Mouse (Mus musculus) embryonic facial prominence, embryonic 13.5 days (tissue): ENCODE measurements around the gene Ppcdc. TPM values are rescaled to one million over a fixed set of nuclear protein-coding genes. Genes with fewer than 3 reads are reported as not detected.

Experiments used
- ATAC-seq: fragments of 200-750 bp; cut with Nextera tagmentation; 2 replicates; pipeline ENCODE4 v1.8.0; 2017; ENCODE audit warnings: low read depth; ENCODE audit not compliant: insufficient number of reproducible peaks, insufficient read depth, low FRiP score, low TSS enrichment
- H3K27ac ChIP-seq: fragments of 300-500 bp; sonication (generic); 2 replicates; pipeline ENCODE4 v1.5.1; 2015; ENCODE audit warnings: moderate library complexity, mild to moderate bottlenecking, inconsistent platforms
- H3K27me3 ChIP-seq: fragments of 300-500 bp; sonication (generic); 2 replicates; pipeline ENCODE4 v1.6.1; 2015; ENCODE audit warnings: mild to moderate bottlenecking, inconsistent platforms
- H3K36me3 ChIP-seq: fragments of 300-500 bp; sonication (generic); 2 replicates; pipeline ENCODE4 v1.6.1; 2015; ENCODE audit warnings: mild to moderate bottlenecking, inconsistent platforms
- H3K4me1 ChIP-seq: fragments of 300-500 bp; sonication (generic); 2 replicates; pipeline ENCODE4 v1.6.1; 2015; ENCODE audit warnings: inconsistent platforms
- H3K4me2 ChIP-seq: fragments of 300-500 bp; sonication (generic); 2 replicates; pipeline ENCODE4 v1.6.1; 2015; ENCODE audit warnings: moderate library complexity, mild to moderate bottlenecking, inconsistent platforms
- H3K4me3 ChIP-seq: fragments of 300-500 bp; sonication (generic); 2 replicates; pipeline ENCODE4 v1.5.1; 2015; ENCODE audit warnings: mild to moderate bottlenecking, inconsistent platforms
- H3K9ac ChIP-seq: fragments of 300-500 bp; sonication (generic); 2 replicates; pipeline ENCODE4 v1.6.1; 2015; ENCODE audit warnings: mild to moderate bottlenecking, inconsistent platforms
- H3K9me3 ChIP-seq: fragments of 300-500 bp; sonication (generic); 2 replicates; pipeline ENCODE4 v1.6.1; 2016; ENCODE audit warnings: inconsistent platforms
- WGBS: fragments of 180-500 bp; shearing (Covaris S2); methylation state at CpG from one replicate; pipeline ENCODE4 v1.1.7; 2015; ENCODE audit warnings: mixed read lengths; 5-methylcytosine and 5-hydroxymethylcytosine counted together
- polyA plus RNA-seq: library from polyadenylated mRNA; unstranded; fragments of >200 nt; fragmentation: Nextera tagmentation; extraction: Ambion mirVana; gene quantifications from 2 replicates; pipeline ENCODE4 v1.2.1, GENCODE M21; 2015

Ppcdc gene
- polyA plus RNA-seq, 1 experiment from 2014 or later, result 30.0 TPM

DNA sequence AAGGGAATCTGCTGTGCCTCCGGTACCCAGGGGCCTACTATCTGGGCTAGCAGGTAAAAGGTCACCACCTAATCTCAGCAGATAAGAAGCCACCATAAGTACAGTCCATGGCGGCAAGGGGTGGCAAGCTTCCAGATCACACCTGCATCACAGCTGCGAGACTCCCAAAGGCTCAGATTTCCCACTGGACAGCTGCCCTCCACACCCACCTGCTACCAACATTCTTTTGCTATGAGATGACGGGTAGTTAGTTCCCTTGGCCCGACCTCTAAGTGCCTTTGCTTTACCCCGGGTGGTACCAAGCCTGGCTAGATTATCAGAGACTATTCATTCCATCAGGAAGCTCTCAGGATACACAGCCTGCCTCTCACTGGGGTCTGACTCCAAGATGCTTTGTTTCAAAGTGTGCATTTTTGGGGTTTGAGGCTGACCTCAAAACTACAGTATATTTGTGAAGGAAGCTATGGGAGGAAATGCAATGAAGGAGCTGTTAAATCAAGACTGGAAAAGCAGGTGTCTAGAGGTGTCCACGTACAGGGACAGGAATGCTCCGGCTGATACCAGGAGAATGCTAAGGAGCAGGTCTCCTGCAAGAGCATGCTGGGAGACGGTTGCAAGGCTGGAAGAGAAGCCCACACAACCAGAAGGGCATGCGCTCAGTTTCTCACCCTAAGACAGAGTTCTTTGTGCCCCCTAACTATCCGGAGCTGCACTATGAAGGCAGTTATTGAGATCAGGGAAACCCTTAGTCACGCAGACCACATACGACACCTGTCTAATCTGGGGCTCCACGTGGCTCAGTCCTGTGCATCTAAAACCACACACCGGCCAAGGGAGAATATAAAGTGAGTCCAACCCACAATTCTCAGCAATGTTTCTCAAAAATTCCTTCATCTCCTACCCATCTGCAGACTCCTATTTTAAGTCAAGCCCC lies 37.3 kb downstream of the Ppcdc start:
- peaks cover 11% of the 10 kb centered on the region for H3K9me3 ChIP-seq
- H3K4me2 ChIP-seq, result no peak overlapping the region
- no peak overlapping the region for H3K9ac ChIP-seq
- H3K4me1 ChIP-seq, result no peaks in the 10 kb centered on the region
- H3K4me3 ChIP-seq, result no peak overlapping the region
- ATAC-seq, result no peak
- no peaks in the 10 kb centered on the region for H3K27me3 ChIP-seq
- WGBS, result 84% methylated on average over 15 of the region's 15 CpGs
- no peak overlapping the region for H3K27ac ChIP-seq
- no peaks in the 10 kb centered on the region for H3K36me3 ChIP-seq

DNA sequence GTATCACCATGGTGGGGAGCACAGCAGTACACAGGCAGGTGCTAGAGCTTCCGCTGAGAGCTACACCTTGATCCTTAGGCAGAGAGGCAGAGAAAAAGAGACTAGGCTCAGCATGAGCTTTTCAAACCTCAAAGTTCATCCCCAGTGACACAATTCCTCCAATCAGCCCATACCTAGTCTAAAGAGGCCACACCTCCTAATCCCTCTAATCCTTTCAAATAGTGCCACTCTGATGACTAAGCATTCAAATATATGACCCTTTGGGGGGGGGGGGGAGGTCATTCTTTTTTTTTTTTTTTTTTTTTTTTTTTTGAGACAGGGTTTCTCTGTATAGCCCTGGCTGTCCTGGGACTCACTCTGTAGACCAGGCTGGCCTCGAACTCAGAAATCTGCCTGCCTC lies 41.2 kb downstream of the Ppcdc start:
- Histone ChIP-seq H3K4me2 (no peak overlapping the region), H3K27me3 (no peaks in the 10 kb centered on the region), H3K27ac (no peak overlapping the region), H3K9me3 (peaks cover 11% of the 10 kb centered on the region), H3K36me3 (no peaks in the 10 kb centered on the region), H3K9ac (no peak overlapping the region), H3K4me1 (no peaks in the 10 kb centered on the region), H3K4me3 (no peak overlapping the region)
- no peak for ATAC-seq
- 97% methylated on average over 2 of the region's 2 CpGs for WGBS

DNA sequence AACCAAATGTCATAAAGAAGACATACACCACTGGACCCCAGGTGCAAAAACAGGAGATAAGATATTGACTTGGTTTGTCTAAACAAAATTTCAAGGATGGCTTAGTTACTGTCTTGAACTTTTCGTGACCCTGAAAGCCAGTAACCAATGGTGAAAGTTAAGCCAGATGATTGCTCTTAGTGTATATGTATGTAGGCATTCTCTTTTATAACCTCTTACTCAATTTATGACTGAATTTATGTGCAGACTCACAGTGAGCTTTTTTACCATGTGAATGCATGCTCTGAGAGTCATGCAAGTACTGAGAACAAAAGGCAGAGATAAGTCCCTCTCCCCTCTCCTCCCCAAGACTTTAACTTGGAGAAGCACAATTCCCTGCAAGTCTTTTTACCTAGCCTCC lies 47.0 kb downstream of the Ppcdc start:
- Histone ChIP-seq H3K36me3 (no peaks in the 10 kb centered on the region), H3K4me1 (no peaks in the 10 kb centered on the region), H3K9me3 (no peaks in the 10 kb centered on the region), H3K27ac (no peak overlapping the region), H3K9ac (no peak overlapping the region), H3K4me3 (no peak overlapping the region), H3K27me3 (no peaks in the 10 kb centered on the region), H3K4me2 (no peak overlapping the region)
- ATAC-seq, result no peak
- WGBS, result 79% methylated on average over 1 of the region's 1 CpGs

DNA sequence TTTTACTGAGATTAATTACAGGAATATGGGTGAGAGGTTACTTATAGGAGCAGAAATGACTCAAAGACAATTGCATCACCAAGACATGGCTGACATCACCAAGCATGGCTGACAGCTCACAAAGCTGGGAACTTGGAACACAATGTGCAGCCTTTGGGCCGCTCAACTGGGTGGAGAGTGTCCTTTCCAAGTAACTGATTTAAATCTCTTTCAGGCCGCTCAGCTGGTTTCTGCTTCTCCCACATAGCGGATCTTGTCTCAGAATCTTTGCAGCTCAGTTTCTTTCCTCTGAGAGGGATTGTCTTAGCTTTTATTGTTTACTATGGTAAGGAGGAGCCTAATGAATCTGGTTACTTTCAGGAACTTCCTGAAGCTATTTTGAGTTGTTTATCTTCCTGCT lies 49.1 kb downstream of the Ppcdc start:
- no peaks in the 10 kb centered on the region for H3K36me3 ChIP-seq
- H3K9me3 ChIP-seq, result no peaks in the 10 kb centered on the region
- no peak overlapping the region for H3K9ac ChIP-seq
- ATAC-seq, result no peak
- no peaks in the 10 kb centered on the region for H3K27me3 ChIP-seq
- WGBS, result 78% methylated on average over 3 of the region's 3 CpGs
- H3K4me2 ChIP-seq, result no peak overlapping the region
- no peak overlapping the region for H3K27ac ChIP-seq
- no peaks in the 10 kb centered on the region for H3K4me1 ChIP-seq
- no peak overlapping the region for H3K4me3 ChIP-seq

DNA sequence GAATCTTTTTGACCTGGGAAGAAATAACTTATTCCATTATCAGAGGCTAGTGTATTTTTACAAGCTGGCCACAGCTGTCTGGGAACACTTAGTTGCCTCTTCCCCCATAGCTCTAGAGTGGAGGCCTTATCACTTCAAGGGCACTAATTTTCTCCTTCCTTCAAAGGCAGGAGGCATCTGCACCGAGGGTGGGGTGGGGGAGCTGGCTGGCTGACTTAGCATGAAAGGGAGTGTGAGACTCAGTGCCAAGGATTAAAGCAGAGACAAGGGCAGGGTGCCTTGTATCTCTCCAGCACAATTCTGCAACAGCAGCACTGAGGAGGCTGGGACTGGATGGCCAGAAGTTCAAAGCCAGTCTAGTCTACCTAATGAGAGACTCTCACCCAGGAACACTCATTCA lies 50.8 kb downstream of the Ppcdc start:
- Histone ChIP-seq H3K9me3 (no peaks in the 10 kb centered on the region), H3K27ac (no peak overlapping the region), H3K9ac (no peak overlapping the region), H3K36me3 (no peaks in the 10 kb centered on the region), H3K4me3 (no peak overlapping the region), H3K27me3 (no peaks in the 10 kb centered on the region), H3K4me2 (no peak overlapping the region), H3K4me1 (no peaks in the 10 kb centered on the region)
- no peak for ATAC-seq
- 13% methylated on average over 1 of the region's 1 CpGs for WGBS

DNA sequence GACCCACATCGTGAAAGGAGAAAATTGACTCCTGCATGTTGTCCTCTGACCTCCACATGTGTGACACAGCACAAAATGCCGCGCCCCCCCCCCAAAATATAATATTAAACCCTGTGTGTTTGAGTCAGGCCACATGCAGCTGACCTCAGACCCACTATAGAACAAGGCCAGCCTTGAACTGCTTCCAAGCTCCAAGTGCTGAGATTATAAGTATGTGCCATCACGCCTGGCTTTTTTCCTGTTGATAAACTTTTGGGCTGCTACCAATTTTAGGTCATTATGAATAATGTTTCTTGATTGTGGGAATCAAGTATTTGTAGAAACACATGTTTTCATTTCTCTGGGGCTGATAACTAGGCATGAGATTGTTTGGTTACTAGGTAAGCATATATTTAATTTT lies 53.0 kb downstream of the Ppcdc start:
- Histone ChIP-seq H3K27me3 (no peaks in the 10 kb centered on the region), H3K36me3 (no peaks in the 10 kb centered on the region), H3K27ac (no peak overlapping the region), H3K4me3 (no peak overlapping the region), H3K9me3 (no peaks in the 10 kb centered on the region), H3K9ac (no peak overlapping the region), H3K4me2 (no peak overlapping the region), H3K4me1 (no peaks in the 10 kb centered on the region)
- ATAC-seq, result no peak
- 68% methylated on average over 4 of the region's 4 CpGs for WGBS

DNA sequence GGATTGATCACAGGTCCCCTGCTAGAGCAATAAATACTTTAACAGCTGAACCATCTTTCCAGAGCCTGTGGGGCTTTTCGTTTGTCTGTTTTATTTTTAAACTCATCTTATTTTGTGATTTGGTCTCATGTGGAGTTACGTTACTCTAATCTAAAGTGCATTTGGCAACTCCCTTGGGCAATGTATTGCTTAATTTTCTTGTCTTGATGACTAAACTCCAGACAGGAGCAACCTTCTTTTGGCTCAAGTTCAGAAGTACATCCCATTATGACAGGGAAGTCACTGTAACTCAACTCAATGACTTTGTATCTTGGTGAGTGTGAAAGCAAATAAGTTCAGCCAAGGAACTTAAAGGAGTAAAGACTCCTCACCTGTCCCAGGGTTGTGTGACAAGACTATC lies 55.3 kb downstream of the Ppcdc start:
- H3K27ac ChIP-seq, result no peak overlapping the region
- ATAC-seq, result no peak
- no peaks in the 10 kb centered on the region for H3K36me3 ChIP-seq
- H3K27me3 ChIP-seq, result no peaks in the 10 kb centered on the region
- 66% methylated on average over 2 of the region's 2 CpGs for whole genome bisulfite sequencing
- H3K4me1 ChIP-seq, result no peaks in the 10 kb centered on the region
- H3K9me3 ChIP-seq, result no peaks in the 10 kb centered on the region
- H3K9ac ChIP-seq, result no peak overlapping the region
- H3K4me2 ChIP-seq, result no peak overlapping the region
- no peak overlapping the region for H3K4me3 ChIP-seq

DNA sequence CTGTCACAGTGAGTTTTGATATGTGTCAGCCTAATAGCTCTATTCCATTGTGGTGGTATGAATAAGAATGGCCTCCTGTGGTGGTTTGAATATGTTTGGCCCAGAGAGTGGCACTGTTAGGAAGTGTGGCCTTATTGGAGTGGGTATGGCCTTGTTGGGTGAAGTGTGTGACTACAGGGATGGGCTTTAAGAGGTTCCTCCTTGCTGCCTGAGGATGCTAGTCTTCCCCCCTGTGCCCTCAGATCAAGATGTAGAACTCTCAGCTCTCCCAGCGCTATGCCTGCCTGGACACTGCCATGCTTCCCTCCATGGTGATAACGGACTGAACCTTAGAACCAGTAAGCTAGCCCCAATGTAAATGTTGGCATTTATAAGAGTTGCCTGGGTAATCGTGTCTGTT lies 78.9 kb downstream of the Ppcdc start:
- no peak for ATAC-seq
- H3K9me3 ChIP-seq, result no peaks in the 10 kb centered on the region
- H3K27me3 ChIP-seq, result no peaks in the 10 kb centered on the region
- peaks cover under 1% of the 10 kb centered on the region; the same call in 1 of the 2 replicates for H3K4me1 ChIP-seq
- no peak overlapping the region for H3K9ac ChIP-seq
- no peak overlapping the region for H3K4me3 ChIP-seq
- H3K36me3 ChIP-seq, result no peaks in the 10 kb centered on the region
- H3K4me2 ChIP-seq, result no peak overlapping the region
- no peak overlapping the region for H3K27ac ChIP-seq
- 88% methylated on average over 3 of the region's 3 CpGs for WGBS

DNA sequence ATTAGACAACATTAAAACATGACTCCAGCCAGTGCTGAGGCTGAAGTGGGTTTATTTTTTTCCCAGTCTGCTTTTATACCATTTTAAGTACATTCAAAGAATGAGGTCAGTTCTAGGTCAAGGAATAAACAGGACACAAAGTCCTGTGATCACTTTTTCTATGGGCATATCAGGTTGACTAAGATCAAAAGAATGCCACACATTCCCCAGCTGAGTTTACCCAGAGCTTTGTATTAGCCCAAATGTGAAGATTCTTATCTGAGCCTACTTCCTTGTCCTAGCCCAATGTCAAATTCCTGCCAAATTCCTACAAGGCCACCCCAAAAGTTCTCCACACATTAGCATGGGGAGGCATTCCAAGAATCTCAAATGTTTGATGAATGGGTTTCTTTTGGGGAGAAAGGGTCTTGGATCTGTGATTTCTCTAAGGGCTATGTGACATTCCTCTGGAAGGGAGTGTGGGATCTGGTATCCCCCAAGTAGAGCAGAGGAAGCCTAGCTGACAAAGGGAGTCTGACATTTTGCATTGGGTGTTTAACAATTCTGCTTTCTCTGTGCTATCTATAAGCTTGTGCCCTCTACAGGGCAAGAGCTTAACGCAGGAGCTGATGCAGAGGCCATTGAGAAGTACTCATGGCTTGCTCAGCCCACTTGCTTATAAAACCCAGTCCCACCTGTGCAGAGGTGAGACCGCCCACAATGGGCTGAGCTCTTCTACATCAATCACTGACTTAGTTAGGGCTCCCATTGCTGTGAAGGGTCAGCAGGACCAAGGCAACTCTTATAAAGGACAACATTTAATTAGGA lies 85.3 kb downstream of the Ppcdc start:
- Histone ChIP-seq H3K4me3 (no peak overlapping the region), H3K9ac (no peak overlapping the region), H3K4me1 (0 out of 2 replicates have a peak, but pooled peaks cover 8% of the 10 kb centered on the region), H3K9me3 (no peaks in the 10 kb centered on the region), H3K27ac (no peak overlapping the region), H3K27me3 (no peaks in the 10 kb centered on the region), H3K4me2 (no peak overlapping the region), H3K36me3 (no peaks in the 10 kb centered on the region)
- ATAC-seq, result no peak
- WGBS, result 66% methylated on average over 2 of the region's 2 CpGs

DNA sequence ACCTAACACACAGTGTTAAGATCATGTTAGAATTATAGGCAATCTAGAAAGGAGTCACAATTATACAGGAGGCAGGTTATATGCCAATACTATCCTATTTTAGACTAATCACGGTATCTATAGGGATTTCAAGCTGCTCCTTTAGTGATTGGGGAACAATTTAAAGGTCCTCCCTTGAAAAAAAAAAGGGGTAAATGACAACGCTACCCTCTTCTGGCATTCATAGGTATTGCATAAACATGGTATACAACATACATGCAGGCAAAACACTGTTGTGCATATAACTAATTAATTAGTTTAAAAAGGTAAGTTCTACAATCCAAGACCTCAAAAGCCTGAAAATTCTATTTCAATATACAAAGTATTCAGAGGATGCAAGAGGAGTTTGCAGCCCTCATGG lies 88.6 kb downstream of the Ppcdc start:
- no peak for ATAC-seq
- no peaks in the 10 kb centered on the region for H3K27me3 ChIP-seq
- H3K27ac ChIP-seq, result no peak overlapping the region
- 0 out of 2 replicates have a peak, but pooled peaks cover 8% of the 10 kb centered on the region for H3K4me1 ChIP-seq
- H3K4me2 ChIP-seq, result no peak overlapping the region
- H3K9ac ChIP-seq, result no peak overlapping the region
- H3K4me3 ChIP-seq, result no peak overlapping the region
- no peaks in the 10 kb centered on the region for H3K36me3 ChIP-seq
- WGBS, result 50% methylated on average over 2 of the region's 2 CpGs
- H3K9me3 ChIP-seq, result no peaks in the 10 kb centered on the region

DNA sequence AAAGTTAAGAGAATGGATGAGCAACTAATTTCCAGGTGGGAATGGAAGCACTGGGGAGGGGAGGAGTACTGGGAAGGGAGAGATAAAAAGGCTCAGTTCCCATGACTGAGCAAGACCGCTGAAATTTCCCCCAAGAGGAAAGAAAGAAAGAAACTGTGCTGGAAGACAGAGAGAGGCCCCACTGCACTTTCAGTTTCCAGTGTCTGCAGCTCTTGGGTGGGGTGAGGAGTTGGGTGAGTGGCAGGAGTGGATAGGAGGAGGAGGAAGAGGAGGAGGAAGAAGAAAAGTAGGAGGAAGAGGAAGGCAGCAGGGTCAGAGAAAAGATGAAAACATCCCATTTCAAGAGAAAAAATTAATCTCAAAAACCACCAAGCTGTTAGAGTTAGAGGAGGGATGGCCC lies 94.0 kb downstream of the Ppcdc start:
- H3K27me3 ChIP-seq, result no peaks in the 10 kb centered on the region
- H3K4me1 ChIP-seq, result no peaks in the 10 kb centered on the region
- no peaks in the 10 kb centered on the region for H3K36me3 ChIP-seq
- WGBS, result 75% methylated on average over 1 of the region's 1 CpGs
- H3K4me3 ChIP-seq, result no peak overlapping the region
- H3K9ac ChIP-seq, result no peak overlapping the region
- ATAC-seq, result no peak
- no peak overlapping the region for H3K4me2 ChIP-seq
- no peak overlapping the region for H3K27ac ChIP-seq
- no peaks in the 10 kb centered on the region for H3K9me3 ChIP-seq

DNA sequence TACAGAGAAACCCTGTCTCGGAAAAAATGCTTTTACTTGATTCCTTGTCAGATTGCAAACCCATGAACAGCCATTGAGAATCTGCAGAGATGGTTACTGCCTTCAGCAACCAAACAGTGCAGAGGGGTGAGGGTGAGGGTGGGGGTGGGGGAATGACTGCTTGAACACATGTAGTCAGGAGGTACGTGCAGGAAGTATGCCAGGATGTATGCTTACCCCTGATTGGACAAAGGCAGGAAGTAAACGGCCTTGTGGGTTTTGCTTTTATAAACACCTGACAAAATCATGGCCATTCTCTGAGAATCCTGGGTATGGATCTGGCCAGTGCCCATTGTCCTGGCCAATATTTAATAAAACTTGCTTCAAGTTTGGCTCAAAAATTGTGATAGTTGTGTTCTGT lies 96.2 kb downstream of the Ppcdc start:
- Histone ChIP-seq H3K27ac (no peak overlapping the region), H3K9me3 (no peaks in the 10 kb centered on the region), H3K9ac (no peak overlapping the region), H3K27me3 (no peaks in the 10 kb centered on the region), H3K36me3 (no peaks in the 10 kb centered on the region), H3K4me3 (no peak overlapping the region), H3K4me2 (no peak overlapping the region), H3K4me1 (no peaks in the 10 kb centered on the region)
- no peak for ATAC-seq
- 61% methylated on average over 3 of the region's 3 CpGs for WGBS
